Mouse (Mus musculus) testis, adult 2 months (tissue): ENCODE measurements around the gene Thsd7b.

Source experiments
- CTCF ChIP-seq: fragments of 200-500 bp; IDR thresholded peaks from 2 replicates; pipeline ENCODE4 v1.5.1; 2012; ENCODE audit warnings: low read depth, mild to moderate bottlenecking, inconsistent platforms, low read length, moderate library complexity; ENCODE audit not compliant: control insufficient read depth, insufficient read depth, insufficient replicate concordance
- POLR2A ChIP-seq: fragments of 200-500 bp; IDR thresholded peaks from 2 replicates; pipeline ENCODE4 v1.6.1; 2012; ENCODE audit warnings: low read depth, mild to moderate bottlenecking, inconsistent platforms, low read length, moderate library complexity; ENCODE audit not compliant: control insufficient read depth

DNA sequence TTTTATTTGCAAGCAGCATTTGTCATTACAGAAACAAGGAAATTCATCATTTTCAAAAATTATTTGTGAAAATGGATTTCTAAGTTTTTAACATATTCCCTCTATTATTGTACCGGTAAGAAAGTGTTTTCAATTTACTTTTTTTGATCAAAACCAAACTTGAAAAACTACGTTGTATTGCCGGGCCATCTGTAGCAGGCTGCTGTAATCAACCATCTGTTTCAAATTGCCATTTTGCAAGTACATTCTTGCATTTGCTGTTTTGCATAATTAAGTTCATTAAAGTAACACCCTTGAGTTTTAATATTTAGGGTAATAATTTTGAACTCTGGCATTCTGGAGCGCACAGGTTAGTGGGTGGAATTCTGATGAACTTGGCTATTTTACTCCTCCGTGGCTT is 246.6 kb downstream of the Thsd7b start:
- TF ChIP-seq POLR2A: no peak
- no peak for TF ChIP-seq CTCF
